10 mouse cellular contexts compared by ENCODE assay signal in the genomic region with DNA sequence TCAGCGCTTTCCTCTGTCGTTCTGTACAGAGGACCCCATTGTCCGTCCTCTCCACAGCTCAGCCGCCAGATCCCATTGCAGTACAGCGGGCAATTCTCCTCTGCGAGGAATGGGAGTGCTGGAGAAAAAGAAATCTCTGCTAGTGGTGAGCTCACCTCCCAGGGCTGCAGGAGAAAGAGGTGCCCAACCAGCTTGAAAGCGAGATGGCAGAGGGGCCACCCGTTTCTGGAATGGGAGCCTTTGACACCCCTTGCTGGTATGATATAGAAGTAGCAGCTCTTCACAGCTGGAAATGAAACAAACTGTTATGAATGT.
DNase-seq lines count a peak whose midpoint lies in the region; ATAC-seq lines count a peak whose summit lies in the region.
"Had no signal": no experiment of that assay in that cellular context is flagged by ENCODE, and none has a peak within 500 bp of the region (broad histone marks: within the 10 kb centered on the region; RNA-seq: fewer than 3 reads in every experiment).

No protein-coding gene starts in this region.

- no peak overlapping the region for H3K9ac ChIP-seq in forebrain, embryonic 12.5 days
- no peak overlapping the region for H3K9ac ChIP-seq in intestine, embryonic 16.5 days (ENCODE audit: low read depth, low read length)
- H3K9ac ChIP-seq: liver, embryonic 15.5 days had no signal

- ATAC-seq in forebrain, embryonic 12.5 days (ENCODE audit: low FRiP score): 0 out of 2 replicates have a peak, but pooled peaks have one; percentile 49
- ATAC-seq in intestine, embryonic 16.5 days: peak; percentile 50; the same call in 1 of the 2 replicates
- ATAC-seq in cerebellum, adult (ENCODE audit: insufficient number of reproducible peaks, low FRiP score, low TSS enrichment): no peak

- no peak for DNase-seq in heart, embryonic 10.5 days (ENCODE audit: low spot score)
- DNase-seq in heart, postnatal 25 days (ENCODE audit: low spot score): no peak
- DNase-seq in MN1 (ENCODE audit: low spot score): peak; percentile 56
- DNase-seq in urinary bladder, postnatal 25 days (ENCODE audit: low spot score): no peak
- no peak for DNase-seq in layer of hippocampus, postnatal 25 days (ENCODE audit: extremely low spot score in 1 of 2, low spot score in 1 of 2)
- DNase-seq: right cerebral cortex, adult 18-20 months had no signal

- no peaks in the 10 kb centered on the region for H3K36me3 ChIP-seq in heart, embryonic 10.5 days
- no peaks in the 10 kb centered on the region for H3K36me3 ChIP-seq in forebrain, embryonic 12.5 days (replicated peaks)
- H3K36me3 ChIP-seq in intestine, embryonic 16.5 days (ENCODE audit: control insufficient read depth, insufficient read depth, low read length): no peaks in the 10 kb centered on the region
- H3K36me3 ChIP-seq: liver, embryonic 15.5 days had no signal

- no peaks in the 10 kb centered on the region for H3K9me3 ChIP-seq in heart, embryonic 10.5 days
- no peaks in the 10 kb centered on the region for H3K9me3 ChIP-seq in forebrain, embryonic 12.5 days
- H3K9me3 ChIP-seq in intestine, embryonic 16.5 days (ENCODE audit: control insufficient read depth, low read length): no peaks in the 10 kb centered on the region
- H3K9me3 ChIP-seq: liver, embryonic 15.5 days had no signal

- H3K4me3 ChIP-seq in heart, embryonic 10.5 days: no peak overlapping the region
- no peak overlapping the region for H3K4me3 ChIP-seq in forebrain, embryonic 12.5 days (replicated peaks)
- no peak overlapping the region for H3K4me3 ChIP-seq in intestine, embryonic 16.5 days (ENCODE audit: low read length)
- H3K4me3 ChIP-seq: liver, embryonic 15.5 days had no signal

- intact Hi-C loops in heart, postnatal 25 days (cut with DNase I): no loop called here

- H3K4me1 ChIP-seq in heart, embryonic 10.5 days: peaks cover 15% of the 10 kb centered on the region; the same call in 1 of the 2 replicates
- H3K4me1 ChIP-seq in forebrain, embryonic 12.5 days: peaks cover 12% of the 10 kb centered on the region
- peaks cover 11% of the 10 kb centered on the region; the same call in 1 of the 2 replicates for H3K4me1 ChIP-seq in intestine, embryonic 16.5 days (ENCODE audit: control insufficient read depth, insufficient read depth, low read length)
- H3K4me1 ChIP-seq: liver, embryonic 15.5 days had no signal

- H3K4me2 ChIP-seq in forebrain, embryonic 12.5 days: no peak overlapping the region
- no peak overlapping the region for H3K4me2 ChIP-seq in intestine, embryonic 16.5 days (ENCODE audit: low read depth, low read length)
- H3K4me2 ChIP-seq: liver, embryonic 15.5 days had no signal

- WGBS in heart, embryonic 10.5 days: 41% methylated on average over 8 of the region's 8 CpGs
- 25% methylated on average over 8 of the region's 8 CpGs for WGBS in forebrain, embryonic 12.5 days
- WGBS in intestine, embryonic 16.5 days: 48% methylated on average over 8 of the region's 8 CpGs

- H3K27ac ChIP-seq in heart, embryonic 10.5 days: peak overlapping the region; percentile 16; the same call in 1 of the 2 replicates
- H3K27ac ChIP-seq in forebrain, embryonic 12.5 days: no peak overlapping the region
- H3K27ac ChIP-seq in intestine, embryonic 16.5 days (ENCODE audit: low read length): peak overlapping the region; percentile 73
- H3K27ac ChIP-seq: liver, embryonic 15.5 days had no signal

- H3K27me3 ChIP-seq in heart, embryonic 10.5 days (ENCODE audit: insufficient read depth, poor library complexity, severe bottlenecking): no peaks in the 10 kb centered on the region; the same call in 1 of the 2 replicates
- peaks cover 28% of the 10 kb centered on the region for H3K27me3 ChIP-seq in forebrain, embryonic 12.5 days
- H3K27me3 ChIP-seq in intestine, embryonic 16.5 days (replicated peaks; ENCODE audit: control insufficient read depth, insufficient read depth, low read length): no peaks in the 10 kb centered on the region
- H3K27me3 ChIP-seq: liver, embryonic 15.5 days had no signal
